Mouse (Mus musculus): ENCODE results near the gene Ptprm.

DNA sequence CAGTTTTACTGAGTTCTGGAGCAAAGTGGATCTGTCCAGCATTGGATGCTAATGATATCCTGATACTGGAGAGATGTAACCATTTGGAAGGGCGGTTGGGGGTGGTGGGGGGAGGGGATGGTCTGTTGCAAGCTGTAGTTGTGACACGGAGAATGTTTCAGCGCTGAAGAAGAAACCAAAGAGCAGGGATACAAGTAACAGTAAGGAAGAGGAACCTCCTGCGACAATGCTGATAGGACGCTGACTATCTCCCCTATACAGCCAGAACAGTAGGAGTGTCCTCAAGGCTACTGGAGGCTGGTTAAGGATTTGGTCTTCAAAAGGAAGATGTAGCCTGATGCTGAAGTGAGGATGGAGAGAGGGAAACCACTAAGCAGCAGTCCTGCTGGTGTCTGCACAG lies 160.5 kb downstream of the Ptprm start:
- TF ChIP-seq CTCF (IDR thresholded peaks at IDR 0.05; ENCODE audit: borderline replicate concordance, insufficient read depth, low read depth, low read length), result no peak
- no peak for TF ChIP-seq POLR2A (IDR thresholded peaks at IDR 0.05; ENCODE audit: borderline replicate concordance, insufficient read depth, low read length)

Measured in cerebellum, adult 2 months (tissue).